Mouse (Mus musculus) kidney, postnatal 0 days (tissue): ENCODE data around the gene Fut9. TPM values are rescaled to one million over a fixed set of nuclear protein-coding genes. Genes with fewer than 3 reads are reported as not detected.
A peak's percentile ranks its signal among the peaks of the same experiment; 100 is the strongest.

Experiments used
- ATAC-seq: fragments of 200-750 bp; cut with Nextera tagmentation; replicated peaks from 2 replicates; pipeline ENCODE4 v1.8.0; 2017; ENCODE audit warnings: low read depth, moderate number of reproducible peaks, moderate TSS enrichment, moderate library complexity; ENCODE audit not compliant: low FRiP score
- DNase-seq: peaks from one replicate; pipeline ENCODE4 v3.0.0-alpha.2; 2016; ENCODE audit warnings: low spot score
- H3K27ac ChIP-seq: fragments of 300-500 bp; sonication (generic); 2 replicates; pipeline ENCODE4 v1.5.1; 2014; ENCODE audit warnings: mild to moderate bottlenecking
- H3K27me3 ChIP-seq: fragments of 300-500 bp; sonication (generic); 2 replicates; pipeline ENCODE4 v1.6.1; 2014; ENCODE audit warnings: low read length, mixed read lengths; ENCODE audit not compliant: insufficient read depth
- H3K36me3 ChIP-seq: fragments of 300-500 bp; sonication (generic); 2 replicates; pipeline ENCODE4 v1.6.1; 2014; ENCODE audit warnings: low read length, mixed read lengths; ENCODE audit not compliant: insufficient read depth
- H3K4me1 ChIP-seq: fragments of 300-500 bp; sonication (generic); replicated peaks from 2 replicates; pipeline ENCODE4 v1.6.1; 2014; ENCODE audit warnings: antibody characterized with exemption, low read length, mixed read lengths; ENCODE audit not compliant: insufficient read depth
- H3K4me2 ChIP-seq: fragments of 300-500 bp; sonication (generic); 2 replicates; pipeline ENCODE4 v1.6.1; 2014; ENCODE audit warnings: mild to moderate bottlenecking, low read length, moderate library complexity, mixed read lengths
- H3K4me3 ChIP-seq: fragments of 300-500 bp; sonication (generic); replicated peaks from 2 replicates; pipeline ENCODE4 v1.5.1; 2014; ENCODE audit warnings: low read depth, low read length
- H3K9ac ChIP-seq: fragments of 300-500 bp; sonication (generic); 2 replicates; pipeline ENCODE4 v1.6.1; 2014; ENCODE audit warnings: low read depth, low read length
- H3K9me3 ChIP-seq: fragments of 300-500 bp; sonication (generic); replicated peaks from 2 replicates; pipeline ENCODE4 v1.6.1; 2016; ENCODE audit warnings: low read length, inconsistent platforms, mixed read lengths
- CTCF ChIP-seq: IDR thresholded peaks from 2 replicates; pipeline ENCODE4 v1.5.1; 2016; ENCODE audit warnings: antibody characterized with exemption, low read depth, mild to moderate bottlenecking, moderate library complexity
- WGBS: fragments of 180-500 bp; shearing (Covaris S2); extraction: QIAGEN DNeasy Blood & Tissue Kit; methylation state at CpG from one replicate; pipeline ENCODE4 v1.1.7; 2014; 5-methylcytosine and 5-hydroxymethylcytosine counted together
- polyA plus RNA-seq: library from polyadenylated mRNA; unstranded; fragments of >200 nt; fragmentation: Nextera tagmentation; extraction: Ambion mirVana; gene quantifications from 2 replicates; pipeline ENCODE4 v1.2.1, GENCODE M21; 2015

Gene Fut9
- polyA plus RNA-seq, result 18.7 and 19.2 TPM in 2 replicates

DNA sequence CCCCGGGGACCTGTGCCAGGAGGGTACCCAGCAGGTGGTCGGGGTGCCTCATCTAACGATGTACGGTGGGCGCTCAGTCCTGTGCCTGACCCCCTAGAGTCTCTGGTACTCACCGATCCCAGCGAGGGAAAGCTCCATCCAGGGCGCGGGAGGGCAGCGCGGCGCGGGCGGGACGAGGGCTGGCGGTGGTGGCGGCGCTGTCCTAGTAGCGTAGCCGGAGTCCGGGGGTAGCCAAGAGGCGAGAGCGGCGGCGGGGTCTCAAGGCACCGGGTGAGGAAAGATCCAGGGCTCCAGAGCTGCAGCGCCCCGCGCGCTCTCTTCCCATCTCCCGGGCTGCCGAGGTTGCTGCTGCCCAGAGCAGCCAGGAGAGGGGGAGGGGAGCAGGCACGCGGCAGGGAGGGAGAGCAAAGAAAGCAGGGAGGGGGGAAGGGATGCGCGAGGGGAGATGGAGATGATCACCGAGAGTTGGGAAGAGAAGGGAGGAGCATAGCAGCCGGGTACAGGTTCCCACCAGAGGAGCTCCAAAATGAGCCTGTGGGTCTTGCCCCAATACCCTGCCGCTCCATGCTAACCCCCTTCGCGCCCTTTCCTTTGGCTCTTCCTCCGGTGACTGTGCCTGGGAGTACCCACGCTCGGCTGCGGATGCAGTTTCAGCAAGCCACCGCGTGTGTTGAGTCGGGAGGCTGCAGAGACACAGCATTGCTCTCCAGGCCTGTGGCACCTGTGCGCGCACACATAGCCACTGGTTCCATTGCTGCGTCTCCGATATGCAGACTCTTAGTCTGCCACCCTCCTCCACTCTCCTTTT is at the start of gene Fut9:
TSS of gene Fut9 (minus strand) at position 769 of the 808 bp plus-strand sequence.
- Histone ChIP-seq H3K4me1 (no peaks in the 10 kb centered on the region), H3K9ac (peak within 1 kb of the TSS; percentile 47; the same call in 1 of the 2 replicates), H3K9me3 (no peaks in the 10 kb centered on the region), H3K27ac (peak within 1 kb of the TSS; percentile 3; the same call in 1 of the 2 replicates), H3K4me3 (peak within 1 kb of the TSS; percentile 47), H3K4me2 (peak within 1 kb of the TSS; percentile 78), H3K36me3 (no peaks in the 10 kb centered on the region), H3K27me3 (no peaks in the 10 kb centered on the region)
- under 1% methylated on average over 47 of the region's 52 CpGs for WGBS
- TF ChIP-seq CTCF, result no peak
- ATAC-seq (peak; percentile 80), DNase-seq (peak; percentile 47)

DNA sequence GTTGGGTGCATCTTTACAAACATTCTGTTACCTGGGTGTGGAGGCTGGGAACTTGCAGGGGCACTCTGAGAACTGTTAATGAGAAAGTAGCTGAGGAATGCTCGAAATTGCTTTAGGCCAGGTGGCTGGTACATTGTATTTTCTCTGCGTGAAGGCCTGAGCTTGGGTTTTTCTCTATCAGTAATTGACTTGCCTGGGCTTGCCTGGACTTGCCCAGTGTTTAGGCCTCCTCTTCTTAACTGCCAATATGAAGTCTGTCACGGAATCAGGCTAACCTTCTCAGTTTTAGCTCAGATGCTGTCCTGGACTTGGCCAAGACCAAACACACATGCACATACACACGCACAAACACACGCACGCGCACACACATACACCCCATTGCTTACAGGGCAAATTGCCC is 15.7 kb upstream of the Fut9 start:
- Histone ChIP-seq H3K4me3 (no peak overlapping the region), H3K27me3 (no peaks in the 10 kb centered on the region), H3K9me3 (no peaks in the 10 kb centered on the region), H3K4me2 (no peak overlapping the region), H3K36me3 (no peaks in the 10 kb centered on the region), H3K4me1 (no peaks in the 10 kb centered on the region), H3K27ac (no peak overlapping the region), H3K9ac (no peak overlapping the region)
- WGBS, result 90% methylated on average over 7 of the region's 7 CpGs
- ATAC-seq (no peak), DNase-seq (no peak)
- TF ChIP-seq CTCF, result no peak

DNA sequence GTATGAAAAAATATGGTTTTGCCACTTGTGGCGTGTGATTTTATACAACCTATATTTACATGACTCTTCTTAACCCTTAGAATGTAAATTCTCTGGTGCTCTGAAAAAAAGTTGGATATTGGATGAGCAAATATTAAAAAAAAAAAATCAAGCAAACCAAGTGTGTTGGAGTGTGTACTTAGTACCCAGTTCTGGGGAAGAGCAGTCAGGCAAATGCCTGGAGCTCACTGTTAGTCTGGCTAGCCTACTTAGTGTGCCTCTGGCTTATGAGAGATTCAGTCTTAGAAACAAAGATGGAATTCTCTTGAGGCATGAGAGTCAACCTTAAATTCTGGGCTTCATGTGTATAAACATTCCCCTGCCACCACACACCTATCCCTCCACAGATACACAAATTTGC is 13.3 kb upstream of the Fut9 start:
- no peak for TF ChIP-seq CTCF
- Histone ChIP-seq H3K9me3 (no peaks in the 10 kb centered on the region), H3K9ac (no peak overlapping the region), H3K27me3 (no peaks in the 10 kb centered on the region), H3K36me3 (no peaks in the 10 kb centered on the region), H3K4me1 (no peaks in the 10 kb centered on the region), H3K27ac (no peak overlapping the region), H3K4me3 (no peak overlapping the region), H3K4me2 (no peak overlapping the region)
- no peak for ATAC-seq
- DNase-seq, result no peak
- 81% methylated on average over 1 of the region's 1 CpGs for WGBS

DNA sequence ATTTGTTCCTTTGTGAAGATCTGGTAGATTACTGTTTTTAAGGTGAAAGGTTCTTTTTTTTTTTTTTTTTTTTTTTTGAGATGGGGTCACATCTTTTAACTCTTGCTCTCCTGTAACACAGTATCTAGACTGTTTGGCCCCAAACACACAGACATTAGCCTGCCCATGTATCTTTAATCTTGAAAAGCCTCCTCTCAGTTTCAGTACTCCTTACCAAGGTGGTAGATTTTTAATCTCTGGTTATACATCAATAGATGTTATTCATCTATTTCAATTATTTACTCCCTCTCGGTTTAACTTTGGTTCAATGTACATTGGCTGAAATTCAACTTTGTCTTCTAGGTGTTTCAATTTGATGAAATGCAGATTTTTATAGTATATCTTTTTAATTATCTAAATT is 10.0 kb upstream of the Fut9 start:
- Histone ChIP-seq H3K4me2 (no peak overlapping the region), H3K9me3 (no peaks in the 10 kb centered on the region), H3K9ac (no peak overlapping the region), H3K27ac (no peak overlapping the region), H3K4me1 (no peaks in the 10 kb centered on the region), H3K36me3 (no peaks in the 10 kb centered on the region), H3K4me3 (no peak overlapping the region), H3K27me3 (no peaks in the 10 kb centered on the region)
- no peak for ATAC-seq
- 63% methylated on average over 1 of the region's 1 CpGs for WGBS
- peak; percentile 28 for DNase-seq
- no peak for TF ChIP-seq CTCF

DNA sequence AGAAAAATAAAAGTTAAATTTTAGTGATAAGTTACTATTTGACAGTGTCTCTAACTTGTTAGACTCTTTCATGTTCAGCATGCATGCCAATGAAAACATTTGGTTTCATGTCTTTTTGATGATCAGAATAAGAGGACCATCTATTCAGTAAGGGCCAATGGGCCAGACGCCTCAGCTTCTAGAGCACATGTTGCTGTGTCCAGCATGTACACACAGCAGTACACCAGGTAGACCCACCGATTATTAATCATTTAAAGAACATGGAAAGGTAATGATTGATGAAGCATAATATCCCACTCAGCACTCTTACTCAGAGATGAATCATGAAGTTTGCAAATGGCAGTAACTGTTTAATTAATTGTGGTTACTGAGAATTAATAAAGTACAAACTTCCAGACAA is 1.7 kb upstream of the Fut9 start:
- WGBS, result 68% methylated on average over 2 of the region's 2 CpGs
- no peak for DNase-seq
- H3K4me2 ChIP-seq, result no peak overlapping the region

DNA sequence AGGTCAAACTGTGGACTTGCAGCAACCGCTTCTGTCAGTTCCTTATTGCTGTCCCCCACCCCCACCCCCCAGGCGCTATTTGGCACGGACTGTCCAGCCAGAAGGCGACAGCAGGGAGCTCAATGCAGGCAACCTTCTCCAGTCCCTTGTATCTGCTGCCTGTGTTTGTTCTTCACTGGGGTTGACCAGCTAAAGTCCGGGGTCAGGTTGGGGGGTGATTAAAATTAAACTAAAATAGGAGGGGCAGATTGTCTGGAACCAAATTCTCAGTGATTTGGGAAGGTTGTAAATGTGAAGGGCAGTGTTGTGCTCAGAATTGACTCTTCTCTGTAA is 206 bp upstream of the Fut9 start:
- ATAC-seq, result no peak; the same call in 1 of the 2 replicates
- no peak for TF ChIP-seq CTCF
- H3K36me3 ChIP-seq, result no peaks in the 10 kb centered on the region

More for the DNA sequence above, 1.7 kb upstream of the Fut9 start:
- no peak for TF ChIP-seq CTCF
- no peaks in the 10 kb centered on the region for H3K4me1 ChIP-seq
- ATAC-seq, result peak; percentile 64
- no peaks in the 10 kb centered on the region for H3K27me3 ChIP-seq
- no peaks in the 10 kb centered on the region for H3K9me3 ChIP-seq
- H3K4me3 ChIP-seq, result no peak overlapping the region
- H3K27ac ChIP-seq, result no peak overlapping the region
- no peak overlapping the region for H3K9ac ChIP-seq
- no peaks in the 10 kb centered on the region for H3K36me3 ChIP-seq

More for the DNA sequence above, 206 bp upstream of the Fut9 start:
- Histone ChIP-seq H3K27me3 (no peaks in the 10 kb centered on the region), H3K4me2 (peak overlapping the region; percentile 78), H3K9ac (no peak overlapping the region), H3K9me3 (no peaks in the 10 kb centered on the region), H3K4me1 (no peaks in the 10 kb centered on the region), H3K27ac (peak overlapping the region; percentile 3; the same call in 1 of the 2 replicates), H3K4me3 (peak overlapping the region; percentile 47)
- WGBS, result 5% methylated on average over 5 of the region's 5 CpGs
- DNase-seq, result no peak
